Mouse (Mus musculus): ENCODE measurements around the gene Zfp369. TPM values are rescaled to one million over a fixed set of nuclear protein-coding genes. Genes with fewer than 3 reads are reported as not detected.
"Not testable (repeated sequence)": the region's sequence is repeated elsewhere in the genome, so short reads cannot be mapped to it uniquely, and the experiment has no call there.

The Zfp369 gene
- total RNA-seq (2015) (14.7 and 20.3 TPM in 2 replicates), total RNA-seq (2017) (24.2 and 26.3 TPM in 2 replicates)

- peak; percentile 95 for ATAC-seq (ENCODE audit: poor library complexity, severe bottlenecking)
Measured at GRCm38 (mm10) chr13:65278383-65279341, at the start of gene Zfp369. TSS of gene Zfp369 (plus strand) at chr13:65278814.

DNA sequence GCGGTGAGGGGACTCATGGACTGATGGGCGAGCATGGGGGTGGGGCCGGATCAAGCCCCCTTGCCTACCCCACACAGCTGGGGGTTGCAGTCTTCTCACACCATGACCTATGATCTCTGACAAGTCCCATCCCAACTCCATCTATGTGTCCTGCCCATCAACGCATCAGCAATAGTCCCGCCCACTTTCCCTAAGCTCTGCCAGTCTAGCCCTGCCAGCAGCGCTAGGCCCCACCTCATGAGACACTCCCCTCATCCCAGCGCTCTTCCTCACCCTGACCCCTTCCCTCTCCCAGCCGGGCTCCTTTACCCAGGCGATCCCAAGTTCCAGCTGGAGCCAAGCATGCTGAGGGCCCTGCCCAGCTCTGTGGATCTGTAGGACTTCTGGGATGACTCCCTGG lies 41.4 kb upstream of the Zfp369 start:
- ATAC-seq (ENCODE audit: poor library complexity, severe bottlenecking) = no peak

- peak; percentile 69 for ATAC-seq (ENCODE audit: poor library complexity, severe bottlenecking)
Measured at GRCm38 (mm10) chr13:65240509-65241098, 38.0 kb upstream of the Zfp369 start.

DNA sequence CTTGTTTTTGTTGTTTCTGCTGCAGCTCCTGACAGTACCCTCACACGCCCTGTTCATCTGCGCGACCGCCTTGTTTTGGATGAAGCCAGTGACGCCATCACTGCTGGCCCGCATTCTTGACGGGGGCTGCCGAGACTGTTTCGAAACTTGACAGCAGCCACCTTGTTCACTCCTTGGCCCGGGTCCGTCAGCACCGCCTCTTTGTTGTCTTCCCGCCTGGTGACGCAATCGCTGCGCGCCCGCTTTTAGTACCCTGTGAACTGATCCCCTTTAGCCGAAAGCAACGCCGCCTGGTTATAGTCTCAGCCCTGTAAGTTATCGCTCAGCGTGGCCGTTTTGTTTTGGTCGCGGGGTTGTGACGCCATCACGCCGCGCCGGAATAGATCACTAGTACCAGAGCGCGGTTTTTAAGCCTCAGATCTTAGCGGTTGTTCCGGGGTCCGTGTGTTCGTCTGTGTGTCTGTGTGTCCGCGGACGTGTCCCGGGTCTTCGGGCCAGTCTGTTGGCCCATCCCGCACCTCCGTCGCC lies 37.5 kb upstream of the Zfp369 start:
- ATAC-seq (ENCODE audit: poor library complexity, severe bottlenecking) = peak; percentile 61

DNA sequence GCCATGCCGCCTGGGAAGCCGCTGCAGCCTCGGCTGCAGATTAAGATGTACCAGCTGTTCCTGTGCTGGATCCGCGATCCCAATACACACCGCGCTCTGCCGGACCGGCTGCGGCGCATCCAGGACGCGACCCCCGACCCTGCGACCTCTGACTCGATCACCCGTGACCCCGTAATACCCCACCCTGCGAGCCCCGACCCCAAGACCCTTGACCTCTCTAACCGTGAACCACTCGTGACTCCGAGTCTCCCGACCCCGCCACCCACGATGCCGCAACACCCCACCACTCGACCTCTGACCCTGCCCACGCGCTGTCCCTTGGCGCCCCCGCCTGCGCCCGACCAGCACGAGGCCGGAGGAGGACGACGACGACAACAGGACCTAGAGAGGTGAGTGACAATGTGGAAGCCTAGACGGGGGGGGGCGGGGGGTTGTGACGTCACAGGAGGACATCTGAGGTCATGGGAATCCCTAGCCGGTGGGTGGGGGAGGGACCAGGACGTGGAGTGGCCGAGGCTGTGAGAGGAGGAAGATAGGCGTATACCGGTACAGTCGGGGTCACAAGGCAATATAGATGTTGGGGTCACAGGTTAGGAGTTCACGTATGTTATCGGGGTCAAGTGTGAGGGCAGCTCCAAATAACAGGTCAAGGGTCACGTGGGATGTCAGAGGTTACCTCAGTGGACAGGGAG lies 36.8 kb upstream of the Zfp369 start:
- peak; percentile 20 for ATAC-seq (ENCODE audit: poor library complexity, severe bottlenecking)

- ATAC-seq (ENCODE audit: poor library complexity, severe bottlenecking) = no peak
Measured at GRCm38 (mm10) chr13:65242319-65242787, 36.3 kb upstream of the Zfp369 start.

GRCm38 (mm10) chr13:65243273-65243672 lies 35.3 kb upstream of the Zfp369 start:
- ATAC-seq (ENCODE audit: poor library complexity, severe bottlenecking) = 0 out of 2 replicates have a peak, but pooled peaks have one; percentile 7

GRCm38 (mm10) chr13:65258175-65258954 lies 20.2 kb upstream of the Zfp369 start:
- no peak for ATAC-seq (ENCODE audit: poor library complexity, severe bottlenecking)

DNA sequence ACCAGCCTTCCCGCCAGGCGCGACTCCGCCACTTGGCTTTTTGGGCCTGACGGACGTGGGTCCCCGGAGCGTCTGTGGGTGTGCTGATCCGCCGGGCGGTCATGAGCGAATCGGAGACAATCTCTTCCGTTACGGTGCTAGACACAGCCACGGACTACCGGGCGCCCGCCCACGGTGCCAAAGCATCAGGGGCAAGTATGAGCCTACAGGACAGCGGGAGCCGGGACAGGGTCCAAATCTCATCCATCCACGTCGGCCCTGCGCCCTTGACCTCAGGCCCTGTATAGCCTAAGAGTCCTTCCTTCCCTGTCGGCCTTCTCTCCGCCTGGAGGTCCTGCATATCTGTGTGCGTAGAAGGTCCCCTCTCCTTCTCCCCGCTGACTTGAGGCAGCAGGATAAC lies 19.4 kb upstream of the Zfp369 start, which contains the start of gene Gm10775:
TSS of gene Gm10775 (plus strand) at position 301 of the 400 bp plus-strand sequence.
- no peak for ATAC-seq (ENCODE audit: poor library complexity, severe bottlenecking)

DNA sequence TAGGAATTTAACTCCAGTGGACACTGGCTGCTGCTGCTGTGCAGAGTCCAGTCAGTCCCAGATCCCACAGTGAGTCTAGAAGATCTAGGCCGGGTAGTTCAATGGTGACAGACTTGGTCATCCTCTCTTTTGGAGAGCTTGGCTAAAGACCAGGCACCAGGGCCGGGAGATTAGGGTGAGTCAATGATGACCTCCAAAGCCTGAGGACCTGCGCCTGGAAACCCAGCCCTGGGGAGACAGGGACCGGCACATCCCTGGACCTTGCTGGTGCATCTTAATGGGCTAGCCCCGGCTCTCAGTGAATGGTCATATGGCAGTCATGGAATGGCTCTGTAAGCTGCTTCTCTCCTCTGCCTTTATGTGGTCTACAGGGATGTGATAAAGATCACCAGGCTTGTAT lies 16.5 kb upstream of the Zfp369 start:
- ATAC-seq (ENCODE audit: poor library complexity, severe bottlenecking) = no peak

- ATAC-seq (ENCODE audit: poor library complexity, severe bottlenecking) = peak; percentile 5
Measured at GRCm38 (mm10) chr13:65277994-65278382, 626 bp upstream of the Zfp369 start.

DNA sequence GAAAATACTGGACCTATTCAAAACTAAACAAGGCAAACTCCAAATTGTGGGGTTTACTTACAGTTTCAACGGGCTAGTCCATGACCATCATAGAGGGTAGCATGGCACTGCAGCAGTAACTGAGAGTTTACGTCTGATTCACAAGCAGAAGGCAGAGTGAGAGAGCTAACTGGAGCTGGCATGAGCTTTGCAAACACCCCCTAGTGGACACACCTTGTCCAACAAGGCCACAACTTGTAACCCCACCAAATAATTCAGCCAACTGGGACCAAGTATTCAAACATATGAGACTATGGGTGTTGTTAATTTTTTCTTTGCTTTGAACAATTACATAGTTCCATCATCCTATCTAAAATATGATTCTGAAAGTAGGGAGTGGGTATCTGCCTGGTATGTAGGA lies 8.2 kb downstream of the Zfp369 start:
- peak; percentile 69 for ATAC-seq (ENCODE audit: poor library complexity, severe bottlenecking)

- ATAC-seq (ENCODE audit: poor library complexity, severe bottlenecking) = no peak
Measured at GRCm38 (mm10) chr13:65296354-65296753, 17.7 kb downstream of the Zfp369 start.

- ATAC-seq (ENCODE audit: poor library complexity, severe bottlenecking) = not testable (repeated sequence)
Measured at GRCm38 (mm10) chr13:65310849-65311248, 32.2 kb downstream of the Zfp369 start.

DNA sequence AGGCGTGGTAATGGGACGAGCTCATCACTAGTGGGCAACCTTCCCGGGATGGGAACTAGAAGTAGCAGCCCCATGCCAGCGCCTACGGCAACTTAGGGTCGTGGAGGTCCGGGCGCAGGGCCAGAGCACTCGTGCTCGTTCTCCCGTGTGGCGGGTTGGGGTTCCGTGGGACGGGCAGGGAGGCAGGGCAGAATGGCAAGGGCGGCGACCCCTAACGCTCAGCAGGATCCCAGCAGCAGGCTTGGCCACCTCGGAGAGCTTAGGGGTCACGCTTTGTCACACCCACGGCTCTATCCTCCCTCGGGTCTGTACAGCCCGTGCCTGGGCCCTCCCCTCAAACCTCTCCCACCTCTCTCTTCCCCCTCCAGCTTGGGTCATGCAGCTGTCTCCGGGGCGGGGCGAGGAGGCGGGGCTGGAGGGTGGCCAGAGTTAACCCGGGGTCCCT lies 32.7 kb downstream of the Zfp369 start:
- no peak for ATAC-seq (ENCODE audit: poor library complexity, severe bottlenecking)

DNA sequence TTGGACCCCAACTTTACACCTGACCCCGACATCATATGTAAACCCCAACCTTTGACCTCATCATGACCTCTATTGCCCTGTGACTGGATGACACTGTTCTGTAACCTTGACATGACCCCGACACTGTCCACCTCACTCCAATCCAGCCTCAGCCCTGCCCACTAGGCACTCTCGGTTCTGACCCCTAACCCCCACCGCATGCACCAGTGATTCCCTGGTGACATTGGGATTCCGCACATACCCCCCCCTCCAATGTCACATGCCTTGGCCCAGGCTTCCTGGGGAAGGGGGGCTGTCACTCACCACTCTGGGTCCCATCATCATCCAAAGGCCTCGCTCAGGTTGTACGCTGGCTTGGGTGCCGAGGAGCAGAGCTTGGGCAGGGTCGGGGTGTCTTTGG lies 33.2 kb downstream of the Zfp369 start:
- no peak for ATAC-seq (ENCODE audit: poor library complexity, severe bottlenecking)

DNA sequence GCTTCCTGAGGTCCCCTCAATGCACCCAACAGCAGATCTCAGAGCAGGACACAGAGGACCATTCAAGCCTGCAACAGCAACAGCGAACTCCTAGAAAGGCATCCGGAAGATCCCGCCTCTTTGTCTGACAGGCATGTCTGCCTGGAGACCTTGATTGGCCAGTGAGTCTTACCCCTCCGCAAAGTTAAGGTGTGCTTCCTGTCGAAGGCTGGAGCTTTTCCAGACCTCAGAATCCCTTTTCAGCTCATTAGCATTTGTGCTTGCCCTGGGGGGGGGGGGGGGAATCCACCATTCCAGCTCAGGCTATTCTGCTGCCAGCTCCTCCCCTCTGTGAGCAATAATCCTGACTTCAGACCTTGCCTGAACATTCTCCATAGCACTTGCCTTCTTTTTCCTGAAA lies 69.9 kb downstream of the Zfp369 start:
- not testable (repeated sequence) for ATAC-seq (ENCODE audit: poor library complexity, severe bottlenecking)

- ATAC-seq (ENCODE audit: poor library complexity, severe bottlenecking) = not testable (repeated sequence)
Measured at GRCm38 (mm10) chr13:65351768-65352167, 73.2 kb downstream of the Zfp369 start.

Measured in megakaryocyte, adult 5-6 weeks (primary cell).